Mouse (Mus musculus) cerebellum, adult 2 months (tissue): ENCODE data around the gene Churc1.

Source experiments
- CTCF ChIP-seq: fragments of 200-500 bp; IDR thresholded peaks from 2 replicates; pipeline ENCODE4 v1.5.1; 2011; ENCODE audit warnings: low read depth, mild to moderate bottlenecking, control low read depth, low read length, moderate library complexity, borderline replicate concordance; ENCODE audit not compliant: insufficient read depth
- POLR2A ChIP-seq: fragments of 200-500 bp; IDR thresholded peaks from 2 replicates; pipeline ENCODE4 v1.6.1; 2011; ENCODE audit warnings: low read length, control low read depth, borderline replicate concordance; ENCODE audit not compliant: insufficient read depth

DNA sequence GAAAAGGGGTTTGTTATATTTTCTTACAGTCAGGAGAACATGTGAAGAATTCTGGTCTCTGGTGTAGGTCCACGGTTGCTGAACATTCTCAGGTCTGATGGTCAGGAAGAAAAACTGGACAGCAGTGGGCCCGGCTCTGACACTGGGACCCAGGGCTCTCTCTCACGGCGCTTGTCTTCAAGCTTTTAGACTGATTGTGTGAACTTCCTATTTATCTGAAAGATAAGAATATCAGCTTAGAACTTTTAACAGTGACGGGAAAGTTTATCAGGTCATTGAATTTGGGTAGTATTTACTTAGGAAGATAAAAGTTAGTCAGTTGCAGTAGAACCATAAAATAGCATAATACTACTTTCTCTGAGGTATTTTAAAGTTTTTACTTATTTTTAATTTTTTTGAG, 11.6 kb downstream of the Churc1 start:
- TF ChIP-seq POLR2A (no peak), CTCF (no peak)
